Mouse (Mus musculus) c-Kit-positive CD71-negative TER-119-negative erythroid progenitor cells, embryonic 14.5 days (primary cell): ENCODE results near the gene Ccnk.

Experiments
- DNase-seq: peaks from one replicate; pipeline ENCODE4 v3.0.0-alpha.2; 2013; ENCODE audit warnings: low read depth

Ccnk gene

DNA sequence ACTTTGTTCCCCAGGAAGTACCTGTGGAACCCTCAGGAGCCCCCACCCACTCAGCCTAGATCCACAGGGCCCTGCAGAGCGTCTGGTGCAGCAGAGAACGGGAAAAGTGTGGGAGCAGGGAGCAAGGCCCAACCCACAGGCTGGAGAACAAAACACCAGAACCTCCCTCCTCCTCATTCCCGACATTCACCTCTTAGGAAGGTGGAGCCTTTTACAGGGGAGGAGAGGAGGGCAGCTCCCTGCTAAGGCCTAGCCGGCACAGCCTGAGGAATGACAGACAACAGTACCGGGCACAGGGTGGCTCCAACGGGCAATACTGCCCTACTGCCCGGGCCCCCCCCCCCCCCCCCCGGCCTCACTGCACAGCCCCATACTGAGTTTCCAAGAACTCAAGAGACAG is 44.0 kb downstream of the Ccnk start:
- DNase-seq = no peak

DNA sequence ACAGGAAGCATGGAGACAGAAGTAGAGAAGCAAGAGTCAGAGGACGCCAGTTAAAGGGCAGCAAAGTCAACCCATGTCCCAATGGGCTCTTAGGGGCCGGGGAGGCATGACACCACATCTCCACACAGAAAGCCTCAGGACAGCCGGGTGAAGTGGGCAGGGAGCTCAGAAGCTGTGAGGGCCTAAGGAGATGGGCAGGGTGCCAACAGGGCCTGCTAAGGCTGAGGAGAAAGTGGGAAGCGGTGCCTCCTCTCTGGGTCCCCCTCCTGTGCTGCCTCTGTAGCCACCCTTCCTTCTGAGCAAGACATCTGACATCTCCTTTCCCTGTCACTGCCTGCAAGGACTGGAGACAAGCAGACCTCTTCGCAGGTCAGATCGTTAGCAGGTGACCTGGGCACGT is 46.4 kb downstream of the Ccnk start:
- no peak for DNase-seq

GRCm38 (mm10) chr12:108226216-108226615 is 46.8 kb downstream of the Ccnk start:
- no peak for DNase-seq

DNA sequence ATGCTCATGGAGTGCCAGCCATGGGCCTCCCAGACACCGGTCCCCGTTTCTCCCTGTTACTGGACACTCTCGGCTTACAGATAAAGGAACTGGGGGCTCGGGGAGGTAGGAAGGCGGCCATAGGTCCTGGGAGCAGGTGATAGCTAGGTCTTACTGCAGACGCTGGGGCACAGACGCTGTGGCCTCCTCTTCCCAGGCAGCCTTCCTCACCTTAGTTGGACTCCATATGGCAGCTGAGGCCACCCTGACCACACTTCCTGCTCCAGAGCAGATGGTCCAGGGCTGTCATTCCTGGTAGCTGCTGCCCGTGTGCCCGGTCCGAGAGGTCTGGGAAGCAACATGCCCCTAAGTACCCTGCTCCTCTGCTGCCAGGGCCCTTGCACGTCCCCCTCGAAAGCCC is 47.6 kb downstream of the Ccnk start:
- DNase-seq = no peak

DNA sequence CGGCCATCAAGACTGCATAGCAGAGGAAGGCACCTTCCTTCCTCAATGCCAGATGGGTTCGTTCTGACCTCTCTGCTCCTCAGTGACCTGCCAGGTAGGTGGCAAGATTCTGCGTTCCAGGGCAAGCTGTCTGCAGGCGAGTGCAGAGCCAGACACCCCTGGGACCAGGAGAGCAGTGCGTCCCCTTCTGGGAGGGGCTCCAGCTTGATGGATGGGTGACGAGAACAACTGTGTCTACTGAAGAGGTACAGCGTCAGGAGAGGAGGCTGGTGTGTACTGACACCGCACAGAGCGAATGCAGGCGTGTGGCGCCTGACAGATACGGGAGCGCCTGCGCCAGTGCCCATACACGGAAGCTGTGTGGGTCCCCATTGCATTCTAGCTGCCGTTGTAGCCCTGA is 48.1 kb downstream of the Ccnk start:
- no peak for DNase-seq

DNA sequence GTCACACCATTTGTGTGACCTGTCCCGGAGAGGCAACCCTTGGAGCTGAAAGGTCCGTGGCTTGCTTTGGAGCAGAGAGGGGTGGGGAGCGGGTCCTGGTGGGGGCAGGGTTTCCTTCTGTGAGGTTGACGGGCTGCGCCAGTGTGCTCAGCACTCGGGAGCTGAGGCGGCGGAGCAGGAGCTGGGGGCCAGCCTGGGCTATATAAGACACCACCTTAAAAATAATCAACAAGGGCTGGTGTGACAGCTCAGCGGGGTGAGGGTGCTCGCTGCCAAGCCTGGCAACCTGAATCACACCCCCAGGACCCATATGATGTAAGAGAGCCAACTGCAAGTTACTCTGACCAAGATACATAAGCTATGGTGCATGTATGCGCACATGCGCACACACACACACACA is 50.7 kb downstream of the Ccnk start:
- no peak for DNase-seq

DNA sequence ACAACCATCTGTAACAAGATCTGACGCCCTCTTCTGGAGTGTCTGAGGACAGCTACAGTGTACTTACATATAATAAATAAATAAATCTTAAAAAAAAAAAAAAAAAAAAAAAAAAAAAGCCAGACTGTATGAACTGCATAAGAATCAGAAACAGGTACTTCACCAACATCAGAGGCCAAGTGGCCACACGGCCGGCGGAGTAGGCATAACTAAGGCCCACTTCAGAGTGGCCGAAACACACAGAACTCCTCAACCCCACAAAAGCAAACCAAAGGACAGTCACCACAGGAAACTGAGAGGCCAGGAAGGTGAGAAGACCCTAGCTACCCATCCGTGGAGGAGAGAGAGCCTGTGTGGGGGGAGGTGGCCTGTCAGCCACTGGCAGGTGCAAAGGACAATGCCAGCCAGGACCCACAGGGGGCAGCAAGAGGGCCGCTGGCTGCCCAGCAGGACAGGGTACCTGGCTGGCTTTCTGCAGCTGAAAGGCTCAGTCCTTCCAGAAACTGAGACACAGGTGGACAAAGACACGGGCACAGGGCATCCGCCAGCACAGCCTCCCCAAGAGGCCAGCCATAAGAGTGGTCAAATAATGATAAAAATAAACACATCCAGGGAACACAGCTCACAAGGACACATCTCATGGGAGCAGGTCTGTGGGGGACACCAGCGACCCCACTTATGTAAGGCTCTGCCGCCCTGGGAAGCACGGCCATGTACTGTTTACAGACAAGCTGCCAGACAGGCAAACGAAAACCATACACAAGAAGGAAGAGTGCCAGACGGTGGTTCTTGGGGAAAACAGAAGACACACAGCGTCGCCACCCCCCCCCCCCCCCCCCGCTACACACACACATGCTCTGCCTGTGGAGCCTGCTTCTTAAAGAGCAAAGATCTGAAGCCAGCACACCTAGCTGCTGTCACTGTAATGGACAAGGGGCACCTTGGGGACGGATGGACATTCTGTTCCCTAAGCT is 51.7 kb downstream of the Ccnk start:
- peak; percentile 20 for DNase-seq

GRCm38 (mm10) chr12:108231901-108232300 is 52.5 kb downstream of the Ccnk start:
- no peak for DNase-seq

- DNase-seq = no peak
Measured at GRCm38 (mm10) chr12:108233736-108234135, 54.4 kb downstream of the Ccnk start.

DNA sequence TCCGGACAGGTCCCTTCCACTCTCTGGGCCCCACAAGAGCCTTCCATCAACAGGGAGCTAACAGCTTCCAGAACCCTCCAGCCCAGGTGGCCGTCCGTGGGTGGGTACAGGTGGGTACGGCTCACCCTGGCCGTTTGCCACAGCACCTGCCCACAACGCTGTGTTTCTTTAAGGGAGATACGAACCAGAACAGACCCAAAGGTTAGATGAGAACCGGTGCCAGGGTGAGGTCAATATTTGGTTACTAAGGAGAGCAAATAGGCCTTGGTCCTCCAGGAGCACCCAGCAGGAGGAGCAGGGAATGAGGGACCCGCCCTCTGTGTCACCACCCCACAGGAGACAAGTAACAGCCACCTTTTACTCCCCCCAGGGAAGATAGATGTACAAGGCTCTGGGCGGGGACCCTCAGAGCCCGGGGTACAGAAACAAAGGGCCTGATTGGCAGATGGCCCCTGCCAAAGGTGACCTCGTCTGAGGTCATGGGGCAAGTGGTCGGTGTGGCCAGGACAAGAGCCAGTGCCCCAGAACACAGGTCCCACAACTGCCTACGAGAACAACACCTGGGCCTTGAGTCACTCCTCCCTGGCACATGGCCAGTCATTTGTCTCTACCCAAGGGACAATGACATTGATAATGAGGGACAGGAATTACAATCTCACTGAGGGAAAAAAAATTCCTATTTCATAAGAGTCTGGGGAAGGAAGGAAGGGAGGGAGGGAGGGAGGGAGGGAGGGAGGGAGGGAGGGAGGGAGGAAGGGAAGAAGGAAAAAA is 55.6 kb downstream of the Ccnk start:
- no peak for DNase-seq

DNA sequence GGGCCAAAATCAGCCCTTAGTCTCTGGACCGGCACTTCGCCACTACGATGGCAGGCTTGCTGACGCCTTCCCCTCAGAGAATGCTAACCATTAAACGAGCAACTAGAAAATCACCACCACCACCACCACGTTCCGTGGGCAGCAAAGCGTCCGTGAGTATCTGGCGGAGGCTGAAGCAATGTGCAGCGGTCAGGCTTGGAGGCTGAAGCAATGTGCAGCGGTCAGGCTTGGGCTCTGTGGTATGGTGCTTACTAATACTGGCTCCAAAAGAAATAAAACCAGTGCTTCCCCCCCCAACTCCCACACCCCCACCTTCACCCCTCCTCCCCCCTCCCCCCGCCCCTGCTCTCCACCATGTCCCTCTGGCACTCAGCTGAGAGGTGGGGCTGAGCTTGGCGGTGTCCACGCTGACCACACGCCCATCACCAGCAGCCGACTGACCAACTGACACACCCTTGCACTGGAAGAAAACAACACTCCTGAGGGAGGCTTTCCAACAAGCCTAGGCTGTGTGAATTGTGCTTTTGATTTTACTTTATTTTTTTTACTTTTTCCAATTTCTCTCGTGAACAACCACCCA is 56.7 kb downstream of the Ccnk start:
- DNase-seq = no peak

GRCm38 (mm10) chr12:108237300-108238006 is 58.1 kb downstream of the Ccnk start:
- no peak for DNase-seq

GRCm38 (mm10) chr12:108238395-108239035 is 59.1 kb downstream of the Ccnk start:
- no peak for DNase-seq

GRCm38 (mm10) chr12:108239441-108239840 is 60.1 kb downstream of the Ccnk start:
- DNase-seq = no peak

GRCm38 (mm10) chr12:108240401-108240890 is 61.1 kb downstream of the Ccnk start:
- DNase-seq = no peak

DNA sequence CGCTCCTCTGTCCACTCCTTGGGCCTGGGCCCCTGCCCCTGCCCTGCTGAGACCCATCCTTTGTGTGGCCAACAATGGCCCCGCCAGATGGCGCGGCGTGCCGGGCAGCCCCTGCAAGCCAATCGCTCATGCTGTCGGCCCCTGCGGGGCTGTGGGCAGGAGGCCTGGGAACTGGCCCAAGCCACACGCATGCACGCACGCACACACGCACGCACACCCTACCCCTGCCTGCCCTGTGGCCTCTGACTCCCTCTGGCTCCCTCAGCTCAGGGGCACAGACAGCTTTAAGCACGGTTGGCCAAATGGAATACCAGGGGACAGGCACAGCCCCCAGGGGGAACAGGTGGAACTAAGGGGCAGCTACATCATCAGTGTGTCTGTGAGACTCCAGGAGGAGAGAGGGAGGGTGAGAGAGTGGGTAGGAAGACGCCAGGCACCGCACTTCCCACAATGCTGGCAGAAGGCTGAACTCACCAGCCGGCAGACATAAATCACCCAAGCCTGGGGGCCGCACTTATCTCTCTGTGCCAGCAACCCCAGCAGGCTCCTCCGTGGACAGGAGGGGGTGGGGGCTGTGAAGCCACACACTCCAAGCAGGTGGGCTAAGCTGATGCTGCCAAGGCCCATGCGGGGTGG is 61.7 kb downstream of the Ccnk start:
- DNase-seq = peak; percentile 19

GRCm38 (mm10) chr12:108241626-108242025 is 62.2 kb downstream of the Ccnk start:
- no peak for DNase-seq

DNA sequence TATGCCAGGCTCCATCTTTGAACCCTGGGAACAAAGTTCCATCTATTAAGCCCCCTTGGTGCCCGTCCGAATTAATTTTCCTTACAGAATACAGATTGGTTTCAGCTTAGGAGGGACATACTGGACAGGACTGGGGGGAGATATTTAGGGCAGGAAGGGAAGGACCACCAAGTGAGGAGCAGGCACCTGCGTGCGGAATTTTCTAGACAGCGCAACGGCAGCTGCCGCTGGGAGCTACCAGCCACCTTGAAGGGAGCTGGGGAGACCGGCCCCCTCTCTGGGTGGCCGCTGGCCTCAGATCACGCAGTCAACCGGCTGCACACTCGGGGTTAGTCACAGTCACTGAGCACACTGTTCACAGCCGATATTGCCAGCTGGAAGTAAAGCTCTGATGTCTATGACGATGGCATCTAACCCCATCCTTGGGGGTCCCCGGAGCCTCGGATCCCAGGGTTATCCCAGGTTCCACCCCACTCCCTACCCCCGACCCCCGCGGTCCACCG is 62.9 kb downstream of the Ccnk start:
- DNase-seq = no peak

DNA sequence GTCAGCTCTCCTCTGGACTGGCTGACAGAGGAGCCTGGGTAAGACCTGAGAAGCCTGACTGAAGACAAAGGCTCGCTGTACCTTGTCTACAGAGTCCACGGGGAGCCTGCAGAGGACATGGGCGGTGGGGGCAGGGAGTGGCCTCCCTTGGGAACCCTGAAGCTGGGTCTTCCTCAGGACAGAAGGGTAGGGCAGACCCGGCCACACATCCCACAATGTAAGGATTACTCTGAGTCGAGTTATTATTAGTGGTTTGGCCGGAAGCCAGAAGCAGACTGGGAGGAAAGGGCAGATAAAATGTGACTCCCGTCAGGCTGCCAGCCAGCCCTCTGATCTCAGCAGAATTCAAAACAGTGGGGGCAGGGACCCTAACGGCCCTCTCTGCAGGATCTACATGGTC is 65.4 kb downstream of the Ccnk start:
- DNase-seq = peak; percentile 25

- no peak for DNase-seq
Measured at GRCm38 (mm10) chr12:108245579-108245978, 66.2 kb downstream of the Ccnk start.
